Mouse (Mus musculus) lung, embryonic 15.5 days (tissue): ENCODE results near the gene Rbp1. TPM values are rescaled to one million over a fixed set of nuclear protein-coding genes. Genes with fewer than 3 reads are reported as not detected.
A peak's percentile ranks its signal among the peaks of the same experiment; 100 is the strongest.

Source experiments
- ATAC-seq: fragments of 200-750 bp; cut with Nextera tagmentation; 2 replicates; pipeline ENCODE4 v1.8.0; 2017; ENCODE audit warnings: moderate number of reproducible peaks, borderline replicate concordance; ENCODE audit not compliant: low FRiP score, low TSS enrichment; ENCODE audit errors: extremely low read depth
- H3K27ac ChIP-seq: fragments of 300-500 bp; sonication (generic); 2 replicates; pipeline ENCODE4 v1.5.1; 2015; ENCODE audit warnings: moderate library complexity, mild to moderate bottlenecking, inconsistent platforms
- H3K27me3 ChIP-seq: fragments of 300-500 bp; sonication (generic); 2 replicates; pipeline ENCODE4 v1.6.1; 2015; ENCODE audit warnings: inconsistent platforms
- H3K36me3 ChIP-seq: fragments of 300-500 bp; sonication (generic); 2 replicates; pipeline ENCODE4 v1.6.1; 2015; ENCODE audit warnings: inconsistent platforms
- H3K4me1 ChIP-seq: fragments of 300-500 bp; sonication (generic); 2 replicates; pipeline ENCODE4 v1.6.1; 2015; ENCODE audit warnings: inconsistent platforms
- H3K4me2 ChIP-seq: fragments of 300-500 bp; sonication (generic); 2 replicates; pipeline ENCODE4 v1.6.1; 2015; ENCODE audit warnings: inconsistent platforms, mild to moderate bottlenecking, moderate library complexity
- H3K4me3 ChIP-seq: fragments of 300-500 bp; sonication (generic); 2 replicates; pipeline ENCODE4 v1.5.1; 2015; ENCODE audit warnings: mild to moderate bottlenecking, inconsistent platforms
- H3K9ac ChIP-seq: fragments of 300-500 bp; sonication (generic); 2 replicates; pipeline ENCODE4 v1.6.1; 2015; ENCODE audit warnings: inconsistent platforms
- H3K9me3 ChIP-seq: fragments of 300-500 bp; sonication (generic); 2 replicates; pipeline ENCODE4 v1.6.1; 2016; ENCODE audit warnings: inconsistent platforms
- WGBS: fragments of 180-500 bp; shearing (Covaris S2); methylation state at CpG from one replicate; pipeline ENCODE4 v1.1.7; 2015; 5-methylcytosine and 5-hydroxymethylcytosine counted together
- polyA plus RNA-seq: library from polyadenylated mRNA; unstranded; fragments of >200 nt; fragmentation: Nextera tagmentation; extraction: Ambion mirVana; gene quantifications from 2 replicates; pipeline ENCODE4 v1.2.1, GENCODE M21; 2015

The Rbp1 gene
- polyA plus RNA-seq: 103 and 109 TPM in 2 replicates

GRCm38 (mm10) chr9:98422656-98423055, at the start of gene Rbp1:
Rbp1 (plus strand) TSS chr9:98422961.
- no peak for ATAC-seq
- Histone ChIP-seq H3K4me3 (no peak within 1 kb of the TSS), H3K4me1 (peaks cover 20% of the 10 kb centered on the region), H3K36me3 (no peaks in the 10 kb centered on the region), H3K27me3 (no peaks in the 10 kb centered on the region), H3K27ac (no peak within 1 kb of the TSS), H3K9ac (no peak within 1 kb of the TSS), H3K4me2 (peak within 1 kb of the TSS; percentile 72; the same call in 1 of the 2 replicates), H3K9me3 (no peaks in the 10 kb centered on the region)
- 74% methylated on average over 5 of the region's 5 CpGs for WGBS

- WGBS: 91% methylated on average over 5 of the region's 5 CpGs
- no peak for ATAC-seq
- no peaks in the 10 kb centered on the region for H3K36me3 ChIP-seq
Observed at GRCm38 (mm10) chr9:98373358-98373757, 49.4 kb upstream of the Rbp1 start.

GRCm38 (mm10) chr9:98374897-98375296, 47.9 kb upstream of the Rbp1 start:
- Histone ChIP-seq H3K36me3 (no peaks in the 10 kb centered on the region), H3K9ac (no peak overlapping the region), H3K4me2 (no peak overlapping the region), H3K9me3 (no peaks in the 10 kb centered on the region), H3K27me3 (no peaks in the 10 kb centered on the region), H3K4me1 (no peaks in the 10 kb centered on the region), H3K4me3 (no peak overlapping the region), H3K27ac (no peak overlapping the region)
- no peak for ATAC-seq
- WGBS: 73% methylated on average over 11 of the region's 11 CpGs

More at GRCm38 (mm10) chr9:98373358-98373757, 49.4 kb upstream of the Rbp1 start:
- Histone ChIP-seq H3K9me3 (no peaks in the 10 kb centered on the region), H3K4me1 (no peaks in the 10 kb centered on the region), H3K27ac (no peak overlapping the region), H3K4me3 (no peak overlapping the region), H3K9ac (no peak overlapping the region), H3K27me3 (no peaks in the 10 kb centered on the region), H3K4me2 (no peak overlapping the region)

- H3K27me3 ChIP-seq: no peaks in the 10 kb centered on the region
- no peaks in the 10 kb centered on the region for H3K36me3 ChIP-seq
- no peak overlapping the region for H3K27ac ChIP-seq
- H3K9ac ChIP-seq: no peak overlapping the region
- WGBS: 54% methylated on average over 5 of the region's 5 CpGs
- H3K9me3 ChIP-seq: no peaks in the 10 kb centered on the region
- no peaks in the 10 kb centered on the region for H3K4me1 ChIP-seq
- no peak overlapping the region for H3K4me3 ChIP-seq
- ATAC-seq: no peak
- no peak overlapping the region for H3K4me2 ChIP-seq
Observed at GRCm38 (mm10) chr9:98375329-98376170, 47.2 kb upstream of the Rbp1 start.

- Histone ChIP-seq H3K9me3 (no peaks in the 10 kb centered on the region), H3K9ac (no peak overlapping the region), H3K4me1 (no peaks in the 10 kb centered on the region), H3K27ac (no peak overlapping the region), H3K27me3 (no peaks in the 10 kb centered on the region), H3K4me3 (no peak overlapping the region), H3K36me3 (no peaks in the 10 kb centered on the region), H3K4me2 (no peak overlapping the region)
- WGBS: 75% methylated on average over 4 of the region's 4 CpGs
- no peak for ATAC-seq
Observed at GRCm38 (mm10) chr9:98379736-98380135, 43.0 kb upstream of the Rbp1 start.

- no peaks in the 10 kb centered on the region for H3K27me3 ChIP-seq
- no peak overlapping the region for H3K4me2 ChIP-seq
- H3K27ac ChIP-seq: no peak overlapping the region
- H3K4me3 ChIP-seq: no peak overlapping the region
- H3K36me3 ChIP-seq: no peaks in the 10 kb centered on the region
- H3K9ac ChIP-seq: no peak overlapping the region
- H3K4me1 ChIP-seq: no peaks in the 10 kb centered on the region
- no peak for ATAC-seq
- WGBS: 88% methylated on average over 9 of the region's 9 CpGs
- H3K9me3 ChIP-seq: no peaks in the 10 kb centered on the region
Observed at GRCm38 (mm10) chr9:98380593-98380992, 42.2 kb upstream of the Rbp1 start.

GRCm38 (mm10) chr9:98387741-98388632, 34.8 kb upstream of the Rbp1 start:
- Histone ChIP-seq H3K4me3 (no peak overlapping the region), H3K9me3 (no peaks in the 10 kb centered on the region), H3K36me3 (no peaks in the 10 kb centered on the region), H3K4me1 (no peaks in the 10 kb centered on the region), H3K27ac (no peak overlapping the region), H3K4me2 (no peak overlapping the region), H3K27me3 (no peaks in the 10 kb centered on the region), H3K9ac (no peak overlapping the region)
- 68% methylated on average over 10 of the region's 10 CpGs for WGBS
- no peak for ATAC-seq

- WGBS: 83% methylated on average over 5 of the region's 5 CpGs
Observed at GRCm38 (mm10) chr9:98388633-98388965, 34.2 kb upstream of the Rbp1 start.

GRCm38 (mm10) chr9:98393496-98393895, 29.3 kb upstream of the Rbp1 start:
- 73% methylated on average over 4 of the region's 4 CpGs for WGBS
- no peak overlapping the region for H3K27ac ChIP-seq
- H3K36me3 ChIP-seq: no peaks in the 10 kb centered on the region
- no peaks in the 10 kb centered on the region for H3K9me3 ChIP-seq
- H3K4me2 ChIP-seq: no peak overlapping the region
- H3K4me3 ChIP-seq: no peak overlapping the region
- no peaks in the 10 kb centered on the region for H3K27me3 ChIP-seq
- H3K4me1 ChIP-seq: no peaks in the 10 kb centered on the region
- no peak overlapping the region for H3K9ac ChIP-seq
- ATAC-seq: no peak

More at GRCm38 (mm10) chr9:98388633-98388965, 34.2 kb upstream of the Rbp1 start:
- H3K36me3 ChIP-seq: no peaks in the 10 kb centered on the region
- H3K27ac ChIP-seq: no peak overlapping the region
- no peak overlapping the region for H3K4me3 ChIP-seq
- H3K9ac ChIP-seq: no peak overlapping the region
- H3K9me3 ChIP-seq: no peaks in the 10 kb centered on the region
- no peaks in the 10 kb centered on the region for H3K4me1 ChIP-seq
- no peak for ATAC-seq
- H3K4me2 ChIP-seq: no peak overlapping the region
- no peaks in the 10 kb centered on the region for H3K27me3 ChIP-seq

GRCm38 (mm10) chr9:98397211-98397610, 25.6 kb upstream of the Rbp1 start:
- no peak overlapping the region for H3K9ac ChIP-seq
- no peak overlapping the region for H3K4me3 ChIP-seq
- no peak overlapping the region for H3K4me2 ChIP-seq
- ATAC-seq: no peak
- no peaks in the 10 kb centered on the region for H3K9me3 ChIP-seq
- H3K4me1 ChIP-seq: no peaks in the 10 kb centered on the region
- H3K27me3 ChIP-seq: no peaks in the 10 kb centered on the region
- H3K27ac ChIP-seq: no peak overlapping the region
- WGBS: 72% methylated on average over 6 of the region's 6 CpGs
- no peaks in the 10 kb centered on the region for H3K36me3 ChIP-seq

GRCm38 (mm10) chr9:98397866-98398265, 24.9 kb upstream of the Rbp1 start:
- Histone ChIP-seq H3K36me3 (no peaks in the 10 kb centered on the region), H3K4me2 (no peak overlapping the region), H3K9me3 (no peaks in the 10 kb centered on the region), H3K27ac (no peak overlapping the region), H3K4me3 (no peak overlapping the region), H3K4me1 (no peaks in the 10 kb centered on the region), H3K9ac (no peak overlapping the region), H3K27me3 (no peaks in the 10 kb centered on the region)
- 79% methylated on average over 3 of the region's 3 CpGs for WGBS
- ATAC-seq: no peak
